Mouse (Mus musculus) frontal cortex, postnatal 10 days (tissue): ENCODE data around the gene Slc25a36.

ENCODE experiments used
- DNase-seq, 2 experiments: peaks; one replicate each; pipeline ENCODE4 v3.0.0; 2022; ENCODE audit warnings: low spot score in 2 of 2, mixed read lengths in 1 of 2

Gene Slc25a36

GRCm38 (mm10) chr9:97110571-97111390 lies at the start of gene Slc25a36:
Gene Slc25a36, minus strand, starts transcription at chr9:97111157.
- peak; percentile 97 for DNase-seq

- DNase-seq: no peak
Measured at GRCm38 (mm10) chr9:97158412-97158811, 47.5 kb upstream of the Slc25a36 start.

- no peak for DNase-seq
Measured at GRCm38 (mm10) chr9:97155981-97156380, 45.0 kb upstream of the Slc25a36 start.

GRCm38 (mm10) chr9:97154956-97155355 lies 44.0 kb upstream of the Slc25a36 start:
- no peak for DNase-seq

GRCm38 (mm10) chr9:97153006-97153405 lies 42.0 kb upstream of the Slc25a36 start:
- DNase-seq: no peak

GRCm38 (mm10) chr9:97147270-97147669 lies 36.3 kb upstream of the Slc25a36 start:
- DNase-seq: no peak

GRCm38 (mm10) chr9:97145351-97145750 lies 34.4 kb upstream of the Slc25a36 start:
- DNase-seq: no peak

- DNase-seq: no peak
Measured at GRCm38 (mm10) chr9:97143416-97143815, 32.5 kb upstream of the Slc25a36 start.

GRCm38 (mm10) chr9:97142558-97142957 lies 31.6 kb upstream of the Slc25a36 start:
- no peak for DNase-seq

- DNase-seq: no peak
Measured at GRCm38 (mm10) chr9:97141723-97142122, 30.8 kb upstream of the Slc25a36 start.

- DNase-seq: no peak
Measured at GRCm38 (mm10) chr9:97140145-97140932, 29.4 kb upstream of the Slc25a36 start.

GRCm38 (mm10) chr9:97137678-97138077 lies 26.7 kb upstream of the Slc25a36 start:
- DNase-seq: no peak

GRCm38 (mm10) chr9:97137116-97137515 lies 26.2 kb upstream of the Slc25a36 start:
- DNase-seq: no peak

GRCm38 (mm10) chr9:97135866-97136265 lies 24.9 kb upstream of the Slc25a36 start:
- no peak for DNase-seq

- no peak for DNase-seq
Measured at GRCm38 (mm10) chr9:97133178-97133577, 22.2 kb upstream of the Slc25a36 start.

- DNase-seq: no peak
Measured at GRCm38 (mm10) chr9:97130001-97130400, 19.0 kb upstream of the Slc25a36 start.

GRCm38 (mm10) chr9:97123934-97124692 lies 13.2 kb upstream of the Slc25a36 start:
- no peak for DNase-seq

GRCm38 (mm10) chr9:97121432-97121831 lies 10.5 kb upstream of the Slc25a36 start:
- no peak for DNase-seq

- DNase-seq: no peak
Measured at GRCm38 (mm10) chr9:97114271-97114670, 3.3 kb upstream of the Slc25a36 start.

GRCm38 (mm10) chr9:97113555-97113929 lies 2.6 kb upstream of the Slc25a36 start:
- no peak for DNase-seq

GRCm38 (mm10) chr9:97112797-97113554 lies 2.0 kb upstream of the Slc25a36 start:
- no peak for DNase-seq
